Mouse (Mus musculus) c-Kit-positive CD71-negative TER-119-negative erythroid progenitor cells, embryonic 14.5 days (primary cell): Measurements from ENCODE around the gene Vmn1r112.
"Not testable (repeated sequence)": the region's sequence is repeated elsewhere in the genome, so short reads cannot be mapped to it uniquely, and the experiment has no call there.

Experiments
- DNase-seq: peaks from one replicate; pipeline ENCODE4 v3.0.0-alpha.2; 2013; ENCODE audit warnings: low read depth

Vmn1r112 gene

GRCm38 (mm10) chr7:20770885-20771284, at the start of gene Vmn1r112:
Gene Vmn1r112 (plus strand): TSS chr7:20771185.
- not testable (repeated sequence) for DNase-seq

- DNase-seq: not testable (repeated sequence)
These were observed 40.5 kb upstream of the Vmn1r112 start, which contains the start of gene Gm10668 for GRCm38 (mm10) chr7:20730524-20730923. Gene Gm10668 (minus strand): TSS chr7:20730624.

GRCm38 (mm10) chr7:20786985-20787384, 16.0 kb downstream of the Vmn1r112 start, which contains the start of gene Vmn1r113:
Gene Vmn1r113 (plus strand): TSS chr7:20787285.
- DNase-seq: not testable (repeated sequence)

GRCm38 (mm10) chr7:20812086-20812485, 41.1 kb downstream of the Vmn1r112 start, which contains the start of gene Vmn1r114:
Gene Vmn1r114 (minus strand): TSS chr7:20812186.
- not testable (repeated sequence) for DNase-seq
